Mouse (Mus musculus) MEL (cell line): Measurements from ENCODE around the gene Nrp1. TPM values are rescaled to one million over a fixed set of nuclear protein-coding genes. Genes with fewer than 3 reads are reported as not detected.

ENCODE experiments used
- DNase-seq: peaks from one replicate; pipeline ENCODE4 v3.0.0; 2011; ENCODE audit warnings: low read depth, low spot score
- H3K27ac ChIP-seq: 2 replicates; pipeline ENCODE4 v1.5.1; 2012; ENCODE audit warnings: low read depth, mild to moderate bottlenecking, control low read depth, low read length, moderate library complexity; ENCODE audit not compliant: control insufficient read depth
- H3K27me3 ChIP-seq, 2 experiments: fragments of 150-350 bp in 1 of 2; sonication (generic) in 1 of 2; 2 replicates each; pipeline ENCODE4 v1.6.1; 2012; ENCODE audit warnings: low read length in 2 of 2, mild to moderate bottlenecking in 2 of 2, improper control_type of control experiment in 1 of 2, moderate library complexity in 1 of 2; ENCODE audit not compliant: insufficient read depth in 2 of 2, control insufficient read depth in 1 of 2
- H3K36me3 ChIP-seq, 2 experiments: 2 replicates each; pipeline ENCODE4 v1.6.1; 2012 to 2014; ENCODE audit warnings: low read length in 2 of 2, improper control_type of control experiment in 1 of 2, inconsistent platforms in 1 of 2, mild to moderate bottlenecking in 1 of 2; ENCODE audit not compliant: insufficient read depth in 2 of 2, control insufficient read depth in 1 of 2
- H3K4me1 ChIP-seq, 2 experiments: fragments of 150-350 bp in 1 of 2; sonication (generic) in 1 of 2; 2 replicates each; pipeline ENCODE4 v1.6.1; 2012; ENCODE audit warnings: low read length in 2 of 2, improper control_type of control experiment in 1 of 2, mild to moderate bottlenecking in 1 of 2; ENCODE audit not compliant: insufficient read depth in 2 of 2, control insufficient read depth in 1 of 2
- H3K4me3 ChIP-seq, 2 experiments: fragments of 150-350 bp in 1 of 2; sonication (generic) in 1 of 2; 2 replicates each; pipeline ENCODE4 v1.5.1; 2012; ENCODE audit warnings: low read depth in 2 of 2, low read length in 2 of 2, mild to moderate bottlenecking in 2 of 2, moderate library complexity in 2 of 2, control low read depth in 1 of 2, improper control_type of control experiment in 1 of 2; ENCODE audit not compliant: control insufficient read depth in 1 of 2, insufficient read depth in 1 of 2
- H3K79me2 ChIP-seq: 2 replicates; pipeline ENCODE4 v1.6.1; 2012; ENCODE audit warnings: mild to moderate bottlenecking, low read length, moderate library complexity; ENCODE audit not compliant: control insufficient read depth, poor library complexity, insufficient read depth
- H3K9ac ChIP-seq: 2 replicates; pipeline ENCODE4 v1.6.1; 2012; ENCODE audit warnings: low read depth, mild to moderate bottlenecking, control low read depth, low read length, moderate library complexity; ENCODE audit not compliant: control insufficient read depth, poor library complexity, severe bottlenecking
- H3K9me3 ChIP-seq: fragments of 150-350 bp; sonication (generic); replicated peaks from 2 replicates; pipeline ENCODE4 v1.6.1; 2012; ENCODE audit warnings: mild to moderate bottlenecking, low read length, improper control_type of control experiment, moderate library complexity; ENCODE audit not compliant: insufficient read depth
- CHD2 ChIP-seq: IDR thresholded peaks from 2 replicates; pipeline ENCODE4 v1.6.1; 2011; ENCODE audit warnings: low read length, improper control_type of control experiment
- ELF1 ChIP-seq: IDR thresholded peaks from 2 replicates; pipeline ENCODE4 v1.6.1; 2014; ENCODE audit warnings: low read depth, mild to moderate bottlenecking, inconsistent platforms, low read length, improper control_type of control experiment, moderate library complexity
- EP300 ChIP-seq, 2 experiments: IDR thresholded peaks; 2 replicates each; pipeline ENCODE4 v1.6.1; 2011; ENCODE audit warnings: improper control_type of control experiment in 2 of 2, low read length in 2 of 2, low read depth in 1 of 2, mild to moderate bottlenecking in 1 of 2
- GATA1 ChIP-seq: IDR thresholded peaks from 2 replicates; pipeline ENCODE4 v1.6.1; 2011; ENCODE audit warnings: low read depth, low read length, improper control_type of control experiment
- KAT2A ChIP-seq: conservative IDR thresholded peaks from 2 replicates; pipeline ENCODE4 v1.6.1; 2012; ENCODE audit warnings: low read depth, low read length, improper control_type of control experiment, inconsistent platforms
- MAX ChIP-seq: IDR thresholded peaks from 2 replicates; pipeline ENCODE4 v1.6.1; 2011; ENCODE audit warnings: low read length, improper control_type of control experiment
- MEF2A ChIP-seq: IDR thresholded peaks from 2 replicates; pipeline ENCODE4 v1.6.1; 2014; ENCODE audit warnings: low read depth, mild to moderate bottlenecking, inconsistent platforms, low read length, improper control_type of control experiment; ENCODE audit not compliant: poor library complexity, insufficient replicate concordance, severe bottlenecking; ENCODE audit errors: extremely low read depth
- MXI1 ChIP-seq: IDR thresholded peaks from 2 replicates; pipeline ENCODE4 v1.6.1; 2011; ENCODE audit warnings: mild to moderate bottlenecking, low read depth, low read length, improper control_type of control experiment
- MYB ChIP-seq: IDR thresholded peaks from 2 replicates; pipeline ENCODE4 v1.6.1; 2011; ENCODE audit warnings: mild to moderate bottlenecking, low read depth, low read length, improper control_type of control experiment
- MYC ChIP-seq: IDR thresholded peaks from 2 replicates; pipeline ENCODE4 v1.6.1; 2011; ENCODE audit warnings: low read depth, mild to moderate bottlenecking, low read length, improper control_type of control experiment, moderate library complexity
- NELFE ChIP-seq: IDR thresholded peaks from 2 replicates; pipeline ENCODE4 v1.6.1; 2011; ENCODE audit warnings: low read depth, low read length, improper control_type of control experiment
- NRF1 ChIP-seq: IDR thresholded peaks from 2 replicates; pipeline ENCODE4 v1.6.1; 2014; ENCODE audit warnings: low read depth, mild to moderate bottlenecking, inconsistent platforms, low read length, improper control_type of control experiment, moderate library complexity; ENCODE audit not compliant: poor library complexity, insufficient read depth, severe bottlenecking
- POLR2AphosphoS2 ChIP-seq: IDR thresholded peaks from 2 replicates; pipeline ENCODE4 v1.6.1; 2011; ENCODE audit warnings: low read length, improper control_type of control experiment
- POLR2AphosphoS5 ChIP-seq: IDR thresholded peaks from 2 replicates; pipeline ENCODE4 v1.6.1; 2012; ENCODE audit warnings: low read depth, borderline replicate concordance, mild to moderate bottlenecking, inconsistent platforms, low read length, moderate library complexity, mixed read lengths
- RAD21 ChIP-seq: IDR thresholded peaks from 2 replicates; pipeline ENCODE4 v1.6.1; 2011; ENCODE audit warnings: mild to moderate bottlenecking, low read depth, low read length, improper control_type of control experiment
- SIN3A ChIP-seq: IDR thresholded peaks from 2 replicates; pipeline ENCODE4 v1.6.1; 2012; ENCODE audit warnings: low read length, improper control_type of control experiment, inconsistent platforms
- SMC3 ChIP-seq: IDR thresholded peaks from 2 replicates; pipeline ENCODE4 v1.6.1; 2011; ENCODE audit warnings: low read depth, low read length, improper control_type of control experiment
- TBP ChIP-seq: IDR thresholded peaks from 2 replicates; pipeline ENCODE4 v1.8.0; 2011; ENCODE audit warnings: low read depth, low read length, improper control_type of control experiment
- USF1 ChIP-seq: IDR thresholded peaks from 2 replicates; pipeline ENCODE4 v1.6.1; 2014; ENCODE audit warnings: low read depth, mild to moderate bottlenecking, inconsistent platforms, low read length, improper control_type of control experiment, moderate library complexity
- ZC3H11A ChIP-seq: IDR thresholded peaks from 2 replicates; pipeline ENCODE4 v1.6.1; 2012; ENCODE audit warnings: low read depth, mild to moderate bottlenecking, inconsistent platforms, low read length, improper control_type of control experiment
- ZMIZ1 ChIP-seq: IDR thresholded peaks from 2 replicates; pipeline ENCODE4 v1.6.1; 2012; ENCODE audit warnings: low read depth, mild to moderate bottlenecking, inconsistent platforms, low read length, improper control_type of control experiment, moderate library complexity
- ZNF384 ChIP-seq: IDR thresholded peaks from 2 replicates; pipeline ENCODE4 v1.6.1; 2012; ENCODE audit warnings: low read depth, mild to moderate bottlenecking, inconsistent platforms, low read length, improper control_type of control experiment
- polyA plus RNA-seq, 2 experiments: library from polyadenylated mRNA; stranded (reverse) in 1 of 2; unstranded in 1 of 2; fragments of >175 nt in 1 of 2; fragments of >200 nt in 1 of 2; gene quantifications; 2 replicates each; pipeline versions ENCODE4 v1.2.1 to v1.2.4; 2012; ENCODE audit warnings: low replicate concordance in 2 of 2, low read depth in 1 of 2; ENCODE audit not compliant: insufficient read length in 2 of 2, insufficient read depth in 1 of 2, missing spikeins in 1 of 2
- total RNA-seq: library from RNA; depleted of rRNA; stranded (reverse); fragments of 300-350 nt; gene quantifications from 2 replicates; pipeline ENCODE4 v1.2.3, GENCODE M21; 2012

Gene Nrp1
- total and polyA plus RNA-seq, 3 experiments: not detected

DNA sequence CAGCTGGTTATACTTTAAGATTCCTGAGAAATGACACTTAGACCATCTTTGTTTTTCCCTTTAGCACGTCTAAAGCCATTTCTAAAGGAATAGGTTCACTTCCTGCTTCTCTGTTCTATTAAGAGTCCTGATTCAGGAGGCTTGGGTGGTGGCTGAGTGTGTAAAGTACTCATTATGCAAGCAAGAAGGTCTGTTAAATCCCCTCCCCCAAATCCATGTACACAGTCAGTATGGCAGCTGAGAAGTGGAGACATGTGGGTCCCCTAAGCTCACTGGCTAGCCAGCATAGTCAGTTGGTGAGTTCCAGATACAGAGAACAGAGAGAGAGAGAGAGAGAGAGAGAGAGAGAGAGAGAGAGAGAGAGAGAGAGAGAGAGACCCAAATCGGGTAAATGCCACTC, 116.2 kb downstream of the Nrp1 start:
- Histone ChIP-seq H3K27ac (no peak overlapping the region), H3K79me2 (no peaks in the 10 kb centered on the region), H3K36me3 (no peaks in the 10 kb centered on the region), H3K9me3 (no peaks in the 10 kb centered on the region), H3K4me1 (no peaks in the 10 kb centered on the region), H3K9ac (no peak overlapping the region), H3K4me3 (no peak overlapping the region), H3K27me3 (no peaks in the 10 kb centered on the region)
- no peak for DNase-seq
- TF ChIP-seq EP300 (IDR thresholded peaks at IDR 0.05; ENCODE audit: low read depth in 1 of 2, low read length in 2 of 2): no peak
- TF ChIP-seq CHD2: no peak
- TF ChIP-seq GATA1: no peak
- TF ChIP-seq USF1: no peak
- no peak for TF ChIP-seq ZC3H11A

GRCm38 (mm10) chr8:128476206-128476605, 117.8 kb downstream of the Nrp1 start:
- no peak overlapping the region for H3K4me3 ChIP-seq
- no peaks in the 10 kb centered on the region for H3K4me1 ChIP-seq
- H3K79me2 ChIP-seq: no peaks in the 10 kb centered on the region
- no peak overlapping the region for H3K9ac ChIP-seq
- H3K9me3 ChIP-seq: no peaks in the 10 kb centered on the region
- H3K27ac ChIP-seq: no peak overlapping the region
- TF ChIP-seq GATA1: no peak
- TF ChIP-seq ELF1: no peak
- TF ChIP-seq POLR2AphosphoS2: no peak
- TF ChIP-seq POLR2AphosphoS5: no peak
- TF ChIP-seq MYB: no peak
- TF ChIP-seq MEF2A: no peak
- no peaks in the 10 kb centered on the region for H3K27me3 ChIP-seq
- DNase-seq: no peak
- no peaks in the 10 kb centered on the region for H3K36me3 ChIP-seq

DNA sequence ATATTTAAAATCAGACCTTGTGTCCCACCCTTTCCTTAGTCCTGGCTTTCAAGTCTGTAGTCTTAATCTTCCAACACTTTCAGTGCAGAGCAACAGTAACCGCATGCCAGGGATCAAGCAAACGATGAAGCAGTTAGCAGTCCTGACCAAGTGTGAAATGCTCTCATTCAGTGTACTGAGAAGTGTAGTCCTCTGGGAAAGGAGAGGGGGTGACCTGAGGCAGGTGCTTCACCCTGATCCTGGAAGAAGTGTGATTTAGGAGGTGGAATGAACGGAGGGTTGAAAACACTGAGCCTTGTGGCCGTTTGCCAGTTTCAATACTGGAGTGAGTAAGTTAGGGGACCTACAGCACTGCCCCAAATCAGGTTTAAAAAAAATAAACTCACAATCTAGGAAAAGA, 119.6 kb downstream of the Nrp1 start:
- H3K9ac ChIP-seq: no peak overlapping the region
- no peaks in the 10 kb centered on the region for H3K4me1 ChIP-seq
- no peaks in the 10 kb centered on the region for H3K9me3 ChIP-seq
- TF ChIP-seq MEF2A (no peak), MYB (no peak), SIN3A (no peak), SMC3 (no peak), ZNF384 (no peak), NELFE (no peak), MXI1 (no peak), TBP (no peak), ELF1 (no peak), RAD21 (no peak), MAX (no peak), MYC (no peak), ZMIZ1 (no peak), KAT2A (no peak), NRF1 (no peak), GATA1 (no peak)
- TF ChIP-seq, all 39 proteins: peak for 0
- Histone ChIP-seq H3K36me3 (no peaks in the 10 kb centered on the region), H3K27ac (no peak overlapping the region), H3K4me3 (no peak overlapping the region), H3K27me3 (no peaks in the 10 kb centered on the region), H3K79me2 (no peaks in the 10 kb centered on the region)
- no peak for DNase-seq
